Mouse (Mus musculus): Measurements from ENCODE around the gene Il10rb. TPM values are rescaled to one million over a fixed set of nuclear protein-coding genes. Genes with fewer than 3 reads are reported as not detected.

Il10rb gene
- total and polyA plus RNA-seq, 3 experiments: 32.1 to 37.9 (median 36.1) TPM

GRCm38 (mm10) chr16:91394826-91395410 is 11.0 kb upstream of the Il10rb start:
- Histone ChIP-seq H3K9me3 (replicated peaks; ENCODE audit: low read length) (peaks cover 5% of the 10 kb centered on the region), H3K36me3 (replicated peaks in 1 of 2; ENCODE audit: control insufficient read depth in 1 of 2, insufficient read depth in 1 of 2, low read length in 1 of 2) (peaks cover 33 to 66% of the 10 kb centered on the region in 2 experiments), H3K4me2 (ENCODE audit: insufficient read depth, low read depth, poor library complexity, severe bottlenecking) (no peak overlapping the region), H3K79me2 (replicated peaks; ENCODE audit: control insufficient read depth, extremely low read depth, insufficient read depth, poor library complexity, severe bottlenecking) (no peaks in the 10 kb centered on the region), H3K27ac (ENCODE audit: insufficient read depth, low read depth) (no peak overlapping the region), H3K9ac (ENCODE audit: insufficient read depth, low read depth) (no peak overlapping the region), H3K27me3 (replicated peaks) (no peaks in the 10 kb centered on the region), H3K4me3 (replicated peaks in 1 of 3; ENCODE audit: low read depth in 2 of 3, low read length in 2 of 3, poor library complexity in 1 of 3) (no peak overlapping the region), H3K4me1 (ENCODE audit: control insufficient read depth in 1 of 2, insufficient read depth in 2 of 2) (peaks cover 3 to 33% of the 10 kb centered on the region in 2 experiments; a peak in 3 of 4 replicates)
- in situ Hi-C loops (cut with MboI; ENCODE audit: low pct_ligation_motif_present, low pct_unique_long_range_greater_than_20kb, low sequenced_read_pairs) (no loop called here), dilution Hi-C loops (cut with MboI; ENCODE audit: extremely low pct_ligation_motif_present, extremely low pct_unique_long_range_greater_than_20kb, low sequenced_read_pairs) (no loop called here)
- no peak for DNase-seq (ENCODE audit: extremely low read depth)
- TF ChIP-seq USF1 (IDR thresholded peaks at IDR 0.05; ENCODE audit: low read depth, low read length): no peak

DNA sequence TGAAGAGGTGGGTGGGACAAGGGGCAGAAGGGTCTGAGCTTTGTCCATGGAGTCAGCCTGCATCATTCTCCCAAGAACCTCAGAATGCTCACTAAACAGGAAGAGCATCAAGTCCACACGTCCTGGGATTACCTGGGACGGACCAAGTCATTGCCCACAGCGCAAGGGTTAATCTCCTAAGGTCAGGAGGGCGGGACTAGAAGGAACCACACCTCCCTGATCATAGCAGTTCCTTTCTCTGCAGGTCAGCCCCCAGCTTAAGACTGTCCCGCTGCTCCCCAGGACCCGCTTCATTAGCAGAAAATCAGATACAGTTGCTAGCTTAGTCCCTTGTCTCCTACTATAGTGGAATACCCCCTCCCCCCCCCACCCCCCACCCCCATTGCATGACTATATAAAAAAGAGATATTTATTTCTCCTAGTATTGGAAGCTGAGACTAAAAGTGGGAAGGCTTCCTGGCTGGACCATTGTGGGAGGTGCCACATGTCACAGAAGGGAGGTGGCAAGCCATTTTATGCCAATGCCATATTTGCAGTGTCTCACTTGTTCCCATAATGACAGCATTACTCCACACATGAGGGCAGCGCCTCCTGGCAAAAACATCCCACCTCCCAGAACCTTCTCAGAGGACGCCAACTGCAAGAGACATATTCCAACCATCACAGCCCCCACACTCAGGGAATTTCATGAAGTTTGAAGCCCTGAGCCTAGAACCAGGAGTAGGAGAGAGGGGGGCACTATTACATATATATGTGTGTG is 10.2 kb upstream of the Il10rb start:
- Histone ChIP-seq H3K27me3 (replicated peaks) (no peaks in the 10 kb centered on the region), H3K4me1 (ENCODE audit: control insufficient read depth in 1 of 2, insufficient read depth in 2 of 2) (peaks cover 5 to 40% of the 10 kb centered on the region in 2 experiments; a peak in 3 of 4 replicates), H3K36me3 (replicated peaks in 1 of 2; ENCODE audit: control insufficient read depth in 1 of 2, insufficient read depth in 1 of 2, low read length in 1 of 2) (peaks cover 36 to 69% of the 10 kb centered on the region in 2 experiments), H3K4me2 (ENCODE audit: insufficient read depth, low read depth, poor library complexity, severe bottlenecking) (no peak overlapping the region), H3K79me2 (replicated peaks; ENCODE audit: control insufficient read depth, extremely low read depth, insufficient read depth, poor library complexity, severe bottlenecking) (no peaks in the 10 kb centered on the region), H3K27ac (ENCODE audit: insufficient read depth, low read depth) (no peak overlapping the region), H3K4me3 (replicated peaks in 1 of 3; ENCODE audit: low read depth in 2 of 3, low read length in 2 of 3, poor library complexity in 1 of 3) (no peak overlapping the region), H3K9me3 (replicated peaks; ENCODE audit: low read length) (peaks cover 4% of the 10 kb centered on the region), H3K9ac (ENCODE audit: insufficient read depth, low read depth) (no peak overlapping the region)
- dilution Hi-C loops (cut with MboI; ENCODE audit: extremely low pct_ligation_motif_present, extremely low pct_unique_long_range_greater_than_20kb, low sequenced_read_pairs): no loop called here
- in situ Hi-C loops (cut with MboI; ENCODE audit: low pct_ligation_motif_present, low pct_unique_long_range_greater_than_20kb, low sequenced_read_pairs): no loop called here
- DNase-seq (ENCODE audit: extremely low read depth): no peak
- TF ChIP-seq TBP (conservative IDR thresholded peaks at IDR 0.05; ENCODE audit: low read depth, low read length) (no peak), MAX (IDR thresholded peaks at IDR 0.05; ENCODE audit: low read length) (no peak), CTCF (conservative IDR thresholded peaks at IDR 0.05 in 1 of 2, IDR thresholded peaks at IDR 0.05 in 1 of 2; ENCODE audit: low read depth in 2 of 2, low read length in 2 of 2) (no peak)

- Histone ChIP-seq H3K9me3 (replicated peaks; ENCODE audit: low read length) (peaks cover 4% of the 10 kb centered on the region), H3K36me3 (replicated peaks in 1 of 2; ENCODE audit: control insufficient read depth in 1 of 2, insufficient read depth in 1 of 2, low read length in 1 of 2) (peaks cover 30 to 72% of the 10 kb centered on the region in 2 experiments), H3K4me2 (ENCODE audit: insufficient read depth, low read depth, poor library complexity, severe bottlenecking) (no peak overlapping the region), H3K27ac (ENCODE audit: insufficient read depth, low read depth) (no peak overlapping the region), H3K27me3 (replicated peaks) (no peaks in the 10 kb centered on the region), H3K79me2 (replicated peaks; ENCODE audit: control insufficient read depth, extremely low read depth, insufficient read depth, poor library complexity, severe bottlenecking) (no peaks in the 10 kb centered on the region), H3K9ac (ENCODE audit: insufficient read depth, low read depth) (no peak overlapping the region), H3K4me3 (replicated peaks in 1 of 3; ENCODE audit: low read depth in 2 of 3, low read length in 2 of 3, poor library complexity in 1 of 3) (no peak overlapping the region), H3K4me1 (ENCODE audit: control insufficient read depth in 1 of 2, insufficient read depth in 2 of 2) (peaks cover 5 to 52% of the 10 kb centered on the region in 2 experiments; a peak in 3 of 4 replicates)
- dilution Hi-C loops (cut with MboI; ENCODE audit: extremely low pct_ligation_motif_present, extremely low pct_unique_long_range_greater_than_20kb, low sequenced_read_pairs): no loop called here
- TF ChIP-seq ELF1 (IDR thresholded peaks at IDR 0.05; ENCODE audit: low read depth, low read length): no peak
- no peak for TF ChIP-seq BHLHE40 (IDR thresholded peaks at IDR 0.05; ENCODE audit: low read depth, low read length)
- TF ChIP-seq POLR2AphosphoS2 (IDR thresholded peaks at IDR 0.05; ENCODE audit: low read depth, low read length): no peak
- no peak for TF ChIP-seq POLR2A (IDR thresholded peaks at IDR 0.05; ENCODE audit: low read depth, low read length)
- no peak for TF ChIP-seq USF1 (IDR thresholded peaks at IDR 0.05; ENCODE audit: low read depth, low read length)
- no peak for TF ChIP-seq IRF4 (IDR thresholded peaks at IDR 0.05; ENCODE audit: low read depth, low read length)
- TF ChIP-seq CHD1 (IDR thresholded peaks at IDR 0.05; ENCODE audit: low read depth, low read length): no peak
- TF ChIP-seq KAT2A (IDR thresholded peaks at IDR 0.05; ENCODE audit: insufficient replicate concordance, low read length): no peak
- no peak for TF ChIP-seq UBTF (IDR thresholded peaks at IDR 0.05; ENCODE audit: low read depth, low read length)
- no peak for TF ChIP-seq MAZ (IDR thresholded peaks at IDR 0.05; ENCODE audit: low read depth, low read length)
- TF ChIP-seq PAX5 (IDR thresholded peaks at IDR 0.05; ENCODE audit: low read length): no peak
- no peak for TF ChIP-seq CTCF (conservative IDR thresholded peaks at IDR 0.05 in 1 of 2, IDR thresholded peaks at IDR 0.05 in 1 of 2; ENCODE audit: low read depth in 2 of 2, low read length in 2 of 2)
- no peak for TF ChIP-seq TBP (conservative IDR thresholded peaks at IDR 0.05; ENCODE audit: low read depth, low read length)
- in situ Hi-C loops (cut with MboI; ENCODE audit: low pct_ligation_motif_present, low pct_unique_long_range_greater_than_20kb, low sequenced_read_pairs): no loop called here
- DNase-seq (ENCODE audit: extremely low read depth): no peak
Observed at GRCm38 (mm10) chr16:91396844-91397537, 9.0 kb upstream of the Il10rb start.

All from CH12.LX (cell line).